Mouse (Mus musculus) heart, adult 8-10 months (tissue): ENCODE measurements around the gene Agrp. TPM values are rescaled to one million over a fixed set of nuclear protein-coding genes. Genes with fewer than 3 reads are reported as not detected.
"Not testable (repeated sequence)": the region's sequence is repeated elsewhere in the genome, so short reads cannot be mapped to it uniquely, and the experiment has no call there.

Experiments used
- DNase-seq: peaks from one replicate; pipeline ENCODE4 v3.0.0; 2022; ENCODE audit warnings: low spot score
- total RNA-seq, 4 experiments: library from RNA; stranded (reverse); gene quantifications; 2 replicates each; pipeline ENCODE4 v1.2.4; 2022

Gene Agrp
- total RNA-seq, 4 experiments from 2014 or later: not detected

DNA sequence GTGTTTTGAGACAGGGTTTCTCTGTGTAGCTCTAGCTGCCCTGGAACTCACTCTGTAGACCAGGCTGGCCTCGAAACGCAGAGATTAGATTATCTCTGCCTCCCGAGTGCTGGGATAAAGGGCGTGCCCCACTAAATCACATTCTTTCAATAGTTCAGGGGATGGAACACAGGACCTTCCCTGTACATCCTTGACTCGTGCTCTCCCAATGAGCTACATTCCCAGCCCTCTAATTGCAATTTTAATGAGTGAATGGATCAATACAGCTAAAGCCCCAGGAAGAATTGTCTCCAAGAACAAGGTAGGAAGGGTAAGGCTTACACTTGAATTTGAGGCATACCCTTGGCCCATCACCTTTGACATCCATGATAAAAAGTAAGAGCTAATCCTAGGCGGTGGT lies 38.4 kb downstream of the Agrp start:
- DNase-seq: no peak

DNA sequence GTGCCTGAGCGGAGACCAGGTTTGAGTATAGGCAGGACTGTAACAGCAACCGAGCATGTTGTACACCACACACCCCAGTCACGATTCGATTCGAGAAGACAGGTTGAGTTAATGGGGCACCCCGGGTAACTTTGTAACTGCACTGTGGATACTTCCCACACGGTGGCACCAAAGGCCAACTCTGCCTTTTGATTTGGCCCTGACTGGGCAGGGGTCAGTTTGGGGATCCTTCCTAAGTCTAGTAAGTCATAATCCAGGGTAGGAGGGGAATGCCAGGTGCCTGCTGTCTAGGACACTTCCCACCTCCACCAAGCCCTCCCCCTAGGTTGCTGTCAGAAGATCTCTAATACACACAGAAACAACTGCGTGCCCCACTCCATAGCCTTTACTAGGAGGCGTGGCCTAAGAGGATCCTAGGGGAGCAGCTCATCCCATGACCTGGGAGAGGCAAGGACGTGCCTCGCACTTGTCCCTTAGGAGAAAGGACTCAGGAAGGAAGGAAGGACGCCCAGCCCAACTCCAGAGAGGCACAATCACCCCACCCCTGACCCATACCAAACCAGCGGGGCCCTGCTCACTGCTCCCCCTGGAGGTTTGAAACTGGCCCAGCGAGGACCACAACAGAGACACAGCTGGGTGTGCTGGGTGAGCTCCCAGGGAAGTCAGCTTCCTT lies 40.7 kb downstream of the Agrp start:
- peak; percentile 89 for DNase-seq

DNA sequence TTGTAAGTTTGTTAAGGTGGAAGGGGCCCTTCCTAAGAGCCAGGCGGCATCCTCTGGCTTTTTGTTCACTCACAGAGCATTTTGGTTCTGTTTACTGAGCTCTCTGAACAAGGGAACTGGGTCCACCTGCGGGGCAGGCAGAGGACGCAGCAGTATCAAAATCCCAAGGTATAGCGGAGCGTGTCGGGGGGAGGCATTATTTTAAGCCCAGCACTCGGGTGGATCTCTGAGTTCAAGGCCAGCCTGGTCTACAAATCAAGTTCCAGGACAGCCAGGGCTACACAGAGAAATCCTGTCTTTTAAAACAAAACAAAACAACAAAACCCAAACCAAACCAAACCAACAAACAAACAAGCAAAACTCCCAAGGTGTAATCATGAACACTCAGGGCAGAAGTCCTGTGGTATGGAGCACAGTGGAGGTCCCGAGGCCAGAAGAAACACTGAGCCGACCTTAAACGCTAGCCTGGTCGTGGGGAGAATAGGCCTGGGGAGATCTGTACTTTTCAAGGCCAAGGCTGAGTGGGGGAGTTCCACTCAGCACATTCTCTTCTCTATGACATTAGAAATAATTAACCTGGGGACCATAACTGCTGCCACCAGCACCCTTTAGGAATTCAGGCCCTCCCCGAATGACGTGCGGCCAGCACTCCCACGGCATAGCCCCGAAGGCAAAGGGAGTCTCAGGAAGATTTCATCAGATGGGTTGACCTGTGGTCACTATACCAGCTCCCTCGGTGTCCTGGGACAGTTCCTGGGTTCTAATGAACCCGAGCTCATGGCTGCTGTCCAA lies 42.5 kb downstream of the Agrp start:
- DNase-seq: peak; percentile 31

DNA sequence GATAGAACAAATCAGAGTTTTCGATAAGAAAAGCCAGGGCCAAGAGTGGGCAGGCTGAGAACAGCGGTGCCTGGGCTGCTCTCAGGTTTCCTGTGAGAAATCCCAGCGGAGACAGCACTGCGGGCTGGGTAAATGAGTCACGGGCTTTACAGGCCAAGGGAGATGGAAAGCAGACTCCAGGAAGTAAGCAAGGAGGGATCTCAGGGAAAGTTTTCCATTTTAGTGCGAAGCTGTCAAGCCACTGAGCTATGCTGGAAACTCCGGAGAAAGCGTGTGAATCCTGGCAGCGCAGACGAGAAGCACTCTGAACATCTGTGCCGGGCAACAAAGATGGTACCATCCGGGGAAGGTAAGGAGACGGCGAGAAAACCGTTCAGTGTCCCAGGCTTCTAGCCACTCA lies 43.3 kb downstream of the Agrp start:
- DNase-seq: peak; percentile 75

DNA sequence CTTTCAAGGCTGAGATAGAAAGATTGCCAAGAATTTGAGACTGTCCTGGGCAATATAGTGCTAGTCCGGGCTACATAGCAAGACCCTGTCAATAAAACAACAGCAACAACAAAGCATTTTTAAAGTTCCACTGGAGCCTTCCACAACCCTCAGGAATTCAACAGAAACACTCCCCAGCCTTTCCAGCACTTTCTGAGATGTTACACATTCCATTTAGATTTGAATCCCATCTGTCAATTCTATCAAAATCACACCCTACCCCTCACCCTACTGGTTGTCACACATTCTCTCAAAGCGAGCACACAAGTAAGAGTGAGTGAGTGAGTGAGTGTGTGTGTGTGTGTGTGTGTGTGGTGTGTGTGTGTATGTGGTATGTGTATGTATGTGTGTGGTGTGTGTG lies 44.8 kb downstream of the Agrp start:
- no peak for DNase-seq

DNA sequence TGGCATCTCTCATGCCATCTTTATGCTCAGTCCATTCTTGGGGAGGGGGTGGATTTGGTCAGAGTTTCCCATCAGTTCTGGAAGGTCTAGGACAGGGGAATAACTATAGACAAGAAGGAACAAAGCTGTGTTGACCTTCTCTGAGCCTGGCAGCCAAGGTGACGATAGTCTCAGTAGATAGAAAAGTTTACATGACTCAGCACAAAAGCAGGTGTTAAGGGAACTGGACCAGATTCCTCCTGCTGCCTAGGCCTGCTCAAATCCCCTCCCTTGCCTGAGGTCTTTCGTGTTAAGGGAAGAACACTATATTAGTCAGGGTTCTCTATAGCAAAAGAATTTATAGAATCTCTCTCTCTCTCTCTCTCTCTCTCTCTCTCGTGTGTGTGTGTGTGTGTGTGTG lies 57.5 kb downstream of the Agrp start:
- DNase-seq: no peak

DNA sequence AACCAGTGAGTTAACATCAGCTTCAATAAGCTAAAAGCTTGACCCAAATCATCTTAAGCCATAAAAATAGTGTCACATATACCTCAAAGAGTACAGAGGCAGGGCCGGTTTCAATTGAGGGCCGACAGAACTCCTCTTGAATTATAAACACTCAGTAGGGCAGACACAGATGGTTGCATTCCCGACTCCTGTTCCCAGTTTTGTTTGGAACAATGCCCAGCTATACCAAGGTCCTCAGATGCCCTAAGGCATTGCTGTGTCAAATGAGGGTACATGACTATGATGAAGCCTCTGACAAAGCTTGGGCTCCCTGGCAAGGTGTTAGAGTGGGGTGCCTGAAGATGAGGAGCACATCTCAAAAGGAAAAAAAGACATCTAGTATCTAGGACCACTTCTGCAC lies 61.7 kb downstream of the Agrp start:
- DNase-seq: no peak

DNA sequence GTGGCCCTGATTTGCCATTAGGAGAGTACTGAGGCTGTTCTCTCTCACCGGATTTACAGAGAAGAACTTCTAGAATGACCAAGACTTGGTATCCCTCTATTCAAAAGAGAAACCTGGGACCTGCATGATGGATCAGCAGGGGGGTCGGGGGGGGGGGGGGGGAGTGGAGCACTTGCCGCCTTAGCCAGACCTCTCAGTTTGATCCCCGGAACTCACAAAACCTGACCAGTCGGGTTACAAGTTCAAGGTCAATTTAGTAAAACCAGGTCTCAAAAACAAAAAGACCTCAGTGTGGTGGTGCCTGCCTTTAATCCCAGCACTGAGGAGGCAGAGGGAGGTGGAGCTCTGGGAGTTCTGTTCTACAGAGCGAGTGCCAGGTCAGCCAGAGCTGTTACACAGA lies 62.5 kb downstream of the Agrp start:
- DNase-seq: no peak

DNA sequence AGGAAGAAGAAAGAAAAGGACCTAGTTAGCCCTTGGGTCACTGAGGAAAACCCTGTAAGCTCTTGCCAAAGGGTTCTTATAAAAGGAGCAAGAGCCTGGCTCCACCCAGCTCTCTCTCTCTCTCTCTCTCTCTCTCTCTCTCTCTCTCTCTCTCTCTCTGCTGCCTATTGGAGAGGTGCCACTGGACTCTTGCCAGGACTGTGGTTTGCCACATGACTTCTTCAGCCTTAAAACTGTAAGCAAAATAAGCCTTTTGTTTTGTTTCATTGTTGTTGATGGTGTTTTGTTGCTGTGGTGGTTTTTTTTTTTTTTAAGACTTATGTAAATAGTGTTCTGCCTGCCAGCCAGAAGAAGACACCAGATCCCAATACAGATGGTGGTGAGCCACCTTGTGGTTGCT lies 63.8 kb downstream of the Agrp start:
- DNase-seq: no peak

DNA sequence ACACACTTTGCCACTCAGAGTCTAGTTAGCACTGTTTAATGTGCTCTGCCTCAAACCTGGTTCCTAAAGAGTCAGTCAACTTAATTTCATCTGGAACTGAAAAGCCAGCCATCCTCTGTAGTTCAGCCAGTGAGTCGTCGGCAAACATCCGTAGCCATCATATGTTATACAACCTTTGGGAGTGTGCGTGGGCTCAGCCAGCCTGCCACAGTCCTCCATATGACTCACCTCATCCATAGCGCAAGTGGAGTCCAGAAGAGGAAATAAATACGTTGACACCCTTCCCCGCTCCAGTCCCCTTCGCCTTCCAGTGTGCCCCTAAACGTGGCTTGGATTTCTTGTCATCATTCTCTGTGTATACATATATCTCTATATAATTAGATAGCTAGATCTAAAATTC lies 65.4 kb downstream of the Agrp start:
- no peak for DNase-seq

DNA sequence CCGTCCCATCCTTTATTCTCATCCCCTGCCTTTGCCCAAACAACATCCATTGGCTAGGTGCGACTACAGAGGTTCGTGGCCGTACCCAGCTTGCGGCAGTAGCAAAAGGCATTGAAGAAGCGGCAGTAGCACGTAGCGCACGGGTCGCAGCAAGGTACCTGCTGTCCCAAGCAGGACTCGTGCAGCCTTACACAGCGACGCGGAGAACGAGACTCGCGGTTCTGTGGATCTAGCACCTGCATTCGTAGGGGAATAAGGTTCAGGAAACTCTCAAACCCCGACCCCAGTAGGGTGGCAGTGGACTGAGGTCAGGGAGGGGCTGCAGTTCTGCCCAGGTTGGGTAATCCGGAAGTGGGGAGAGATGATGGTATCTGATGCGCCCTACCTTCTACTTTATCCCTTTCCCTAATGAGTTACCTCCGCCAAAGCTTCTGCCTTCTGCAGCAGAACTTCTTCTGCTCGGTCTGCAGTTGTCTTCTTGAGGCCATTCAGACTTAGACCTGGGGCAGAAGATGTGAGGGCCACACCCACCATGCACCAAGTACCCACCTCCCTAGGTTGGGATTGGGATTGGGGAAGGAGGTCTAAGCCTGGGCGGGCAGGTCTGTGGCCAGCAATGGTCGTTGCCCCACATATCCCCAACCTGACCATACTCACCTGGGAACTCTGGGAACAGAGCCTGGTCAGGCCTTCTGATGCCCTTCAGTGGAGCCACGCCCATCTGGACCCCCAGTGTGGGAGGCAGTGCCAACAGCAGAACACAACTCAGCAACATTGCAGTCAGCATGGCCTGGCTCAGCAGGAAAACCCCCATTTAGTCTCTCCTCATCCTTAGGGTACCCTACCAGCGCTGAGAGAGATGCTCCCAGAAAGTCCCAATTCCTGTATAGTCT lies 70.2 kb downstream of the Agrp start:
- DNase-seq: no peak

DNA sequence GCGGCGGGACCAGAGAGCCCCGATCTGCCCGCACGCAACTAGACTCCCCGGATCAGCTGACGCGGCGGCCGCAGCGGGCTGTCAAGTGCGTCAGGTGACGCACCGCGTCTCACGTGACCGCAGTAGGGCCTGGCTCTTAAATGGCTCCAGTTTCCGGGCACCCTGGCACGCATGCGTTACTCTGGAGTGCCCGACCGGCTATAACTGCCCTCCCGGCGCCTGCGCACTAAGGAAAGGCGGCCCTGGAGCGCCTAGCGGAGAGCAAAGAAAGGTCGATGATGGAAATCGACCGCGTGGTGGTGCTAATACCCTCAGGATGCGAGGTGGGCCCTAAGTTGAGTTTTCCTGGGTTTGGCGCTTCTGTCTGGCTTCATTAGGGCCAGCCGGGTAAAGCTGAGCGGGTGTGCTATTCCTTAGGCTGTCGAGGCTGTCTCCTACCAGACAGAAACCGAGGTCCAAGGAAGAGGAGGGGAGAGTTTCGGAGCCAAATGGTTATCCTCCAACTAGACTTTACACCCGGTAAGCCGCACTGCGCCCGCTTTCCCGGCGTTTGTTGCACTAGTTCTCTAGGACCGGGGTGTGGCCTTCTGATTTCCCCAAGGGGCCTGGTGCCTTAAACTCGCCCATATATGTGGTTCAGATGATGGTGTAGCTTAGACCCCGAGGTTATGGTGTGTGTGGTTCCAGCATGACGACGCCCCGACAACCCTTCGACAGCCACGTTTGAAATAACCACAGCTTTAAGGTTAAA lies 71.1 kb downstream of the Agrp start, which contains the start of gene Atp6v0d1:
Atp6v0d1 (minus strand) TSS at position 96 of the 751 bp plus-strand sequence.
- DNase-seq: peak; percentile 99

DNA sequence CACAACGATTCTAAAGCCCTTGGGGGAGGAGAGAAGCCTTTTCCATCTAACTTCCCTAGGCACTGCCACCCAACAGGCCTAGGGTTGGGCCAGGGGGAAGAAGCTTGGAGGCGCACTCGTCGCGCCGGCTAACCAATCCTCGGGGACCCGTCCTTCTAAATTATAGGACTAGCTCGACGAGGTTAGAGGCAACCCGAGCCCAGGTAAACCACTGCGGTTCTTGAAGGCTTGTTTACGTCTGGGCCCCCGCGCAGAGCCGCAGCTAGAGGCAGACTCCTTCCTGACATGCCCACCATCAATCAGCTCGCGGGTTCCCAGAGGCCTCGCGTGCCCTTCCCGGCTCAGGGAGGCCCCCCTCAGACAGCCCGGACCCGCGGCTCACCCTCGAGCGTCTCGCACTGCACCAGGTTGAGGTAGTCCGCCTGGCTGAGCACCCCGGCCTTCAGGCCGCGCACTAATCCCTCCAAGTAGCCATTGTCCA lies 71.8 kb downstream of the Agrp start:
- DNase-seq: no peak

DNA sequence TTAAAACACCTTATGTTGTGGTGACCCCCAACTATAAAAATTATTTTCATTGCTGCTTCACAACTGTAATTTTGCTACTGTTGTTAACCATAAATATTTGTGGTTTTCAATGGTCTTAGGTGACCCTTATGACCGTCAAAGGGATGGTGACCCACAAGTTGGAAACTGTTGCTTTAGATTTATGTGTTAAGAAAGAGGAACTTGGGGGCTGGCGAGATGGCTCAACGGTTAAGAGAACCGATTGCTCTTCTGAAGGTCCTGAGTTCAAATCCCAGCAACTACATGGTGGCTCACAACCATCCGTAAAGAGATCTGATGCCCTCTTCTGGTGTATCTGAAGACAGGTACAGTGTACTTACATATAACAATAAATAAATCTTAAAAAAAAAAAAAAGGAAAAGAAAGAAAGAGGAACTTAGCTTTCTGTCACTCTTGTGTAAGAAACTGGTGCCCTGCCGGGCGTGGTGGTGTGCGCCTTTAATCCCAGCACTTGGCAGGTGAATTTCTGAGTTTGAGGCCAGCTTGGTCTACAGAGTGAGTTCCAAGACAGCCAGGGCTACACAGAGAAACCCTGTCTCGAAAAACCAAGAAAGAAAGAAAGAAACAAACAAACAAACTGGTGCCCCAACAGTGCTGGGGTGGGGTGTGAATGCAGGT lies 72.5 kb downstream of the Agrp start:
- not testable (repeated sequence) for DNase-seq

DNA sequence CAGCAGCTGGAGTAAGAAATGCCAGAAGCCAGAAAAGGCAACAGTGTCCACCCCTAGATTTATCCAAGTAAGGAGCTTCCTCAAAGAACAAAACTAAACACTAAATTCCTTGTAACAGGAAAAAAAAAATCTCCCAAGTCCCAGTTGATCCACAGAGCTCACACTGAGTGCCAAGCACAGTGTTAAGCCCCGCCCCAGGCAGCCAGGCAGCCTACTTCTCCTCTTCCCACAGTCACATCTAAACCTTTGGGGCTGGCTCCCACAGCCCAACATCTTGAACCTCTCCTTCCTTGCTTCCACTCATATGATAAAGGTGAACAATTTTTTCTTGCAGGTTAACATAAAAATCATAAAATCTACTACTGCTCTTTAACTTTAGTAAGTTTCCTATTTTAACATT lies 73.3 kb downstream of the Agrp start:
- DNase-seq: no peak

DNA sequence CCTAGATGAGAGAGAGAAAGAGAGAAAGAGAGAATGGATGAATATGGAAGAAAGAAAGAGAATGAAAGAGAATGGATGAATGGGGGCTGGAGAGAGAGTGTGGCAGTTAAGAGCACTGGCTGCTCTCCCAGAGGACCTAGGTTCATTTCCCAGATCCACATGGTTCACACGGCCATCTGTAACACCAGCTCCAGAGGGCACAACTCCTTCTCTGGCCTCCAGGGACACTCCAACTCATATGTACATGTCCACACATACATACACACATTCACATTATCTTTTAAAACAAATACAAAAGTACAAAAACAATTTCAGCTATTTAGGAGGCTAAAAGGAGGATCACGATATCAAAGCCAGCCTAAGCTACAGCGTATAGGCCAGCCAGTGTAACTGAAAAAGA lies 74.3 kb downstream of the Agrp start:
- DNase-seq: no peak

DNA sequence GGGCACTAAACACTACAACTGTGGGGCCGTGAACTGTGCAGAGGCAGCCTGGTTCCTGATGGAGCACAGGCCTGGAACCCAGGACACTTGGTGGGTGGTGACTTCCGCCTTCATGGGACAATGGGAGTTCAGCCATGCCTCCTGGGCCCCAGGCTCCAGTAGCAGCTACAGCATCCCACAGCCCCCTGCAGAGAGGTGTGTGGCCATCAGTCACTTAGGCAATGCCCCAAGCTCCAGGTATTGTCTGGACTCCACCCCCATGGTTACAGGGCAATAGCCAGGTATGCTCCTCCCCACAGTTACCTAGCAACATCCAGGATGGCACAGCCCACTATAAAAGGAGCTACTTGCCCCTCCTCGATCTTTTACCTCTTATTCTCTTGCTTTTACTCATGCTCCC lies 82.0 kb downstream of the Agrp start:
- no peak for DNase-seq

DNA sequence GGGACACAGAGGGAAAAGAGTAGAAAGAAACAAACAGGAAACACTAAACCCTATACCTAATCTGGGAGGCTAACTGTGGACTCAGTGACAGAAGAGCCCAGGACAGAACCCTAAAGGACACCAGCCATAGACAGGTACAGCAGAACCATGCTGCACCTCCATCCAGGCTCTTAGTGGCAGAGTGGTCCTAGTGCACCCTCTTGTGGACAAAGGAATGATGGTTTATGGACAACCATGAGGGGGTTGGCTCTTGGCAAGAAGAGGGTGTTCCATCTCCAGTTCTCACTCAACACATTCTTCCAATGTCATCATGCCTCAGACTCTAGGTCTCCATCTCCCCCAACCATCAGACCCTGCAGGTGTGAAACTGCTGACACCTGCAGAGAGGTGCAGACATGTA lies 83.1 kb downstream of the Agrp start:
- DNase-seq: peak; percentile 81

DNA sequence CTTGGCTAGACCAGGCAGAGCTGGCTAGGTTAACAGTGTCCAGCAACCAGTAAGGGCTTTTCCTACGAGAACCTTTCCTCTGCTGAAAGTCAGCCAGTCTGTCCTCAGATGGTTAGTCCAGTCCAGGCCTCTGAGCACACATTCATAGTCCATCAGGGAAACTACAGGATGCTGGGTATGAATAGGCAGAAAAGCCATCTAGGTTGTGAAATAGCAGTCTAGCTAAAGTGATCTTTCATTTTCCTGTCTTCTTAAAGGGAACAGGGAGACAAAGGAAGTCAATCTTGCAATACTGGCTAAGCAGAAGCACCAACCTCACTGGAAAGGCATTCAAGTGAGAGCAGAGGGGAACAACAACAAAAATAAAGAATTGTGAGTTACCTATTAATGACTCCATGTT lies 84.4 kb downstream of the Agrp start:
- DNase-seq: no peak

DNA sequence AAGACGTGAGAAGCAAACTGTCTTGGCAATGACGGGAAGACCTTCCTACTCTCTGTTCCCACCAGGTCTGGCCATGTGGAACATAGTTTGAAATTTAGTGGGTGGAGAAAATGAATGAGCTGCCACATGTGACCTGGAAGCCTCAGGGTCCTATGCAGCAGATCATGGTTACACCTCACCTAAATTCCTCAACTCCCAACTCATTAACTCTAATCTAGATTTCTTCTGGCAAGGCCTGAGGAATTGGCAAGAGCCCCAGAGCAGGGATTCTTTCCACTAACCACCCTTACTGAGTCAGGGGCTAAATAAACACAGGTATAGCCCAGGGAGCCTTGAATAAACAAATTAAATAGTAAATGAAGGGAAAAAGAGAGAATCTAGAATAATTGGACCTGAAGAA lies 85.2 kb downstream of the Agrp start:
- DNase-seq: no peak

DNA sequence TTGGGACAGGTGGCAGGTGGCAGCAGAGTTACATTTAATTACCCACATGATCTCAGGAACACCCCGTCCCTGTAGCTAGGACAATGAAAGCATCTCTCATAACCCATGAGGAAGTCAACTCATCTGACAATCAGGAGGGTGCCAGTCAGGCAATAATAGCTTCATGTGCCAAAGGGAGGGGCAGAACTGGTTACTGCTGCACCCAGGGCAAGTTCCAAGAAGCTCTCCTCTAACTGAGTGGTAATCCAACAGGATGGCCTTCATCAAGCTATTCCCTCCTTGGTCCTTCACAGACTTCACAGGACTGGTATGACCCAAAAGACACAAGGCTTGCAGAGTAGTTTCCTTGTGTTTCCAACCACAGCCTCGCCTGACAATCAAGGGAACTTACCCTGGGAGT lies 87.1 kb downstream of the Agrp start:
- no peak for DNase-seq
